Mouse (Mus musculus): ENCODE results near the gene Pxdc1. TPM values are rescaled to one million over a fixed set of nuclear protein-coding genes. Genes with fewer than 3 reads are reported as not detected.

Pxdc1 gene
- 10 to 100 TPM; 17.7 to 18.3 TPM for total RNA-seq (2021)

DNA sequence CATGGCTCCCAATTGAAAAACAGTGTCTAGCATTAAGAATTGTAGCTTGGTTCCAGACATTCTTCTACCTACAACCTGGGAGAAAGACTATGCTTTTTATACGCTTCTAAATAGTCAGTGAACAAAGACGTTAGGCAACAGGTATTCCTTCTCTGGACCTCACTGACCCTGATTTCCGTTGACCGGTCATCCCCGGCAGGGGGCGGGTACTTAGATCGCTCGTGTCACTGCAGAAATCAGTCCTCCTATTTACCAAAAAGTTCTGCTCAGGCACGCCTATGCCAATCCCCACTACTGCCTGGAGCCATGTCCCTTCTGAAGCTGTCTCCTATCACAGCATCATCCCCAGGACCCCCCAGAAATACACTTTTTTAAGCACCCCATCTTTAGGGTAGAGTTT, at the start of gene Pxdc1:
TSS of gene Pxdc1 (minus strand) at position 96 of the 400 bp plus-strand sequence.
- no peak for DNase-seq

DNA sequence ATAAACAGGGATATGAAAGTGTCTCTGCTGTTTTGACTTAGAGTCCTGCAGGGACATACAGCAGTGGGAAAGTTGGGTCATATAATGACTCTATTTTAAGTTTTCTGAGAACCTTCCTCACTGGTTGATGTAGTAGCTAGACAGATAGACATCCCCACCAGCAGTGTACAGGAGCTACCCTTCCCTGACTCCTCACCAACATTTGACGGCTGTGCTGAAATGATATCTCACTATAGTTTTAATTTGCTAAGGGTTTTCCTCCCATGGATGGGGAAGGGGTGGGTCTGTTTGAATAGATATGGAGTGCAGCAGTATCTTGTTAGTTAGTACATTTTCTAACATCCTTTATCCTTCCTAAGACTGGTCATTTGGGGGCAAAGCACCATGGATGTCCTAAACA, 47.3 kb upstream of the Pxdc1 start:
- DNase-seq, result no peak

DNA sequence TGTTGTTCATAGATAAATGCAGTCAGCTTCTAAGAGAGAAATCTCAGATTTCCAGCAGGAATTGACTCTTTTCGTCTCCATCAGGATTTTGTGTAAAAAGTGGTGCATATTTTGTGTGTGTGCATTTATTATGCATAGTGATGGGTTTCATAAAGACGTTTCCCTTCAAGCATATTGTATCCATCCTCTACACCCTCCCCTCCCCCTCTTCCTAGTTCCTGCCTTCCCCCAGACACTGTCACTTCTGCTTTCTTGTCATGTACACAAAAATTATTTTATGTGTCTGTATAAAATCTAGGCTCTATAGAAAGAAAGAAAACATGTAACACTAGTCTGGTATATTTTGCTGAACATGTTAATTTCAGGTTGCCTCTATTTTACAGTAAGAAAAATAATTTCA, 46.8 kb upstream of the Pxdc1 start:
- no peak for DNase-seq

DNA sequence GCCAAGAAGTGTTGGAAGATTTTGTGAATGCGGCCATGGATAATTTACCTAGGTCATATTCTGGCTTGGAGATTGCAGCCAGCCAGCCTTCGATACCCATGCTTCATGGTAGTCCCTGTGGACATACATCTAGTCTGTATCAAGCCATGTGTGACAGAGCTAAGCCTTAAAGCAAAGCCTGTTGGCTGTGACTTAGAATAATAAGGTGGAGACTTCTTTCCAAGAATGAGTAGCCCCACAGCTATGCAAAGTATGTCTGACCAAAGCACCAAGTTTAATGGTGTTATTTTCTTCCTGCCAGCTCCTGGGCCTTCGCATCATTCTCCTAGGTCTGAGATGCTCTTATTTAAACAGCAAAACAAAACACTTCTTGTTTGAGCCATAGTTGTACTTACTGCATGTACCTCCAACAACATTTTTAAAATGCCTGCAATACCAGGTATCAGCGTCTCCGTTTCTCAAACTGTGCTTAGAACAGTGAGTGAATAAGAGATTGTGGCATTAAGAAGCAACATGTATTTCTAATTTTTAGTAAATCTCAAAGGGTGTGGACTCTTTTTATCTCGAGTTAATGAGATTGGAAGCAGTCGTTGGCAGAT, 43.5 kb upstream of the Pxdc1 start:
- no peak for DNase-seq

DNA sequence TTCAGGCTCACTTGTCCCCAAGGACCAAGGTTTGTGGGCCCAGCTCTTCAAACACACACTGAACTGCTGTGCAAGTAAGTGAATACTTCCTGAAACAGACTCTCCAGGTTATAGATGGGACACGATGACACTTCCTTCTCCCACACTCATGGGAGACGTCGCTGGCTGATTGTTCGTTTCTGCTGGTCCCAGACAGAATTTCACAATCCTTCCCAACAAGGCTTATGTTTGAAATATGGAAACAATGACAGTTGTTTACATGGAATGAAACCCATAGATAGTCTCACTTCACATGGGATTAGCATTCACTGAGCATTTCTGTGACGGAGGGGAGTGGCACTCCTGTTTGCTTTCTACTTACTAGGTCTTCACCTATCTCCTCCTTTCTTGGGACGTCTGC, 39.8 kb upstream of the Pxdc1 start:
- no peak for DNase-seq

DNA sequence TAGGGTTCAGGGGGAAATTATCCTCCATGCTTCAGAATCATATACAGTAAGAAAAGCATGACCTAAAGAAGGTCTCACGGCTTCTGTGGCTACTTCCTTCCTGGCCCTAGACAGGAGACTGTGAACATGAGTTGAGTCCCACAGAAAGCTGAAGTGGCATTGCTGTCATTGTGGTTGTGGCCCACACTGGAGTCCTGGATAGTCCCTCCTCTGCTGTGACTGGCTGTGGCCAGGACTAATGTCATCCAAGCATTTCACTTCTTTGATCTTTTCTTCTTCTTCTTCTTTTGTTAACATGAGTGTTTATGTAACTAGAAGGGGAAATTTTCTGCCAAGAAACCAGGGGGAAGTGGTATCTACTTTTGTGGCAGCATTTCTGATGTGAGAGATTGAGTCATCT, 37.8 kb upstream of the Pxdc1 start:
- no peak for DNase-seq

DNA sequence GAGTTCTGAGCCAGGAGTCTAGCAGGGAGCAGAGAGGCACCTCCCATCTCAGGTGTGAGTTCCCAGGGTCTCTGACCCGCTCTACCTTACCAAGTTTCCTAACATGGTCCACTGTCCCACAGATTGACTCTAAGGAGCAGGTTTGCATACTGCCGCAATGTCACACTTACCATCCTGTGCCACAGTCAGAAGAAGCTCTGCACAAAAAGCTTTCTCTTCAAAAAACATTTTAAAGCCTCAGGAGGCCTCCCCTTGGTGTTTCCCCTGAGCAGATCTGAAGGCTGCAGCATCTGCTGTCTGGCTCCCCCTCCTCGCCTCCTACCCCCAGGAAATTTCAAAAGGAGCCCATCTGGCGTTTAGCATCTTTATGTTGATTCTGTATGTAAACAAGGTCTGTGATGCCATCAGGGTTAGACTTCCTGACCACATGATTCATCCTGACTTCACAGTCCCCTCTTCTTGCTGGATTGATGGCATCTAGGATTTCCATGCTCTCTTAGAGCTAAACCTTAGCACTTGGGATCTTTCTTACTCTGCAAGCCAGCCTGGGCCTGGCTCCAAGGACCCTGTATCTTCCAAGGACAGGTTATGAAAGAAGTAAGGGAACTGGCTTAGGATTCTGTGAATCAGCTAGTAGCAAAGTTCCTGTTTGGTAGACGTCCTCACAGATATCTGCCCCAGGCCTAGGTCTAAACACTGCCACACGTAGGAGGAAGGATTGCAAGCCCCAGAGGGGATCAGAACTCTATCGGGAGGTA, 31.9 kb upstream of the Pxdc1 start:
- no peak for DNase-seq

DNA sequence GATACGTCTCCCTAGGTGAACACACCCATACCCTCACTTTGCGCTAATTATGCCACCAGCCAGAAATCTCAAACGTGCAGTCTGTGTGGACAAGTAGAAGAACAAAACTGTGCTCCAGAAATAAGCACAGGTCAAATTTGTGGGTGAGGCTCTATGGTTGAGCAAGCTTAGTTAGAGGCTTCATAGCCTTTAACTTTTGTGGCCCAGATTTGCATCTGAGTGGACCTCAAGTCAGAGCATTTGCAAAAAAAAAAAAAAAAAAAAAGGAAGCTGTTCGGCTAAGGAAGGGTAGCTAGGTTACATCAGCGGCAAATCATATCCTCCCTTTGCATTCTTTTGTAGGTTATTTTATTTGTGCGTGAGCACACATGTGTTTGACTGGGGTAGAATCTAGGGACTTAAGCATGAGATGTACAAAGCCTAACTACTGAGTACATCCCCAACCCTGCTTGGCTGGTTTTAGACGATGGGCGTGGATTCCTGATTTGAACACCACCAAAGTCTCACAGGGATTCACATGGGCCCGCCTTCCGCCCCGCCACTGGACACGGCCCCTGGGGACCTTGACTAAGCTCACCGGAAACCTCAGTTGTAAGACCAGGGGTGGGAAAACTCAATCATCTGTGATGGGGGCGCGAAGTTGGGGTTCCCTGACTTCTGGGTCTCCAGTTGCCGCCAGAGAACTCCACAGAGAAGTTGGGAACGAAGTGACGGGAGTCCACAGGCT, 30.6 kb upstream of the Pxdc1 start:
- no peak for DNase-seq

DNA sequence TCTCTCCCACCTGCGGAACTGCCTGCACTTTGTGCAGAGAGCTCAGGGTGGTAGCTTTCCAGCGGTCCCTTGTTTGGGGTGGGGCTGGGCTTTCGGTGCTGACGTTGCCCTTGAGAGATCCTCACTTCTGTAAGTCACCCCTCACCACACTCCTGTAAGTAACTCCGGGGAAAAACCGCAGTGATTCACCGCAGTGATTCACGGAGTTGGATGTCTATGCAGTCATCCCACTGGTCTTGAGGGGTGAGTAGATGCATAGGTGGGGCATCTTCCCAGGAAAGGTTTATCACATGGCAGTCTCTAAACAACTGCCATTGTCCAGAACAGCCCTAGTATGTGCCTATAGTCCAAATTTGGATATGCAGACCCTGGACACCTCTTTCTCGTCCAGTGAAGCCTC, 30.0 kb upstream of the Pxdc1 start:
- DNase-seq, result no peak

DNA sequence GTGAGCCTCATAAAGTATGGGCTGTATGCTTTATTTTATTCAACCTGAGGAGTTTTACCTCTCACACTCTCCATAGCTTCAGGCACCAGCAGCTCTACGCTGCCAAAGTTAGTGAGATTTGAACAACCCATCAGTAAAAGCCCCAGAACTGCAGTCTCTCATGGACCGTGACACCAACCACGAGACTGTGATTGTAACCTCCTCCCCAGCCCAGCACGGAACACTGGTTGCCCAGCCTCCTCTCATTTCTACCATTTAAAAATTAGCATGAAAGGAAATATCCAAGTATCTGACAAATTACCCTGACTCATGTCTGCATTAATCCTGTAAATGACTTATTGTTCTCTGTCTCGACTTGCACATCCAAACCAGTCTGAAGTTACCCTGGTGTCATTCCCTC, 23.2 kb upstream of the Pxdc1 start:
- no peak for DNase-seq

DNA sequence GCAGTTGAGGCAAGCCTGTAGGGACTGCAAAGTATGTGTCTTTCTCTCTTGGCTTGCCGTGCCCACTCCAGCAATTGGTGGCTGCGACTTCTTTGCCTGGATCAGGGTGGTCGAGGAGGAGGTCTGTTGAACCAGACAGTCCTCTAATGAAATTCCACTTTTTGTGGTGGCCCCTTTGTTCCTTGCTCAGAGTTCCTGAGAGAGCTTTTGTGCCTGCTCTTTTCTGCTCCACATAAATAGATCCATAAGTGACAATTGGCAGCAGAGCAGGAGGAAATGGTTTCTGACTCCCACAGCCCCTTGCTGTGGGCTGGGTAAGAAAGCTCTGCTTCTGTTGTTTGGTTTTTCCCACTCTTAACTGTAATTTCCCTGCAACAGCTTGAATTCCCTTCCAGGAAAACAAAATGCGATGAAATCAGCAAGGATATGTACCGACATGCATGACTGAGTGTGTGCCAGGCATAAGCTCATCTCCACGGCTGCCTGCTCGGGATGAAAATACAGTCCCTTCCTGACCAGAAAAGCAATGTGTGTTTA, 22.6 kb upstream of the Pxdc1 start:
- DNase-seq, result no peak

DNA sequence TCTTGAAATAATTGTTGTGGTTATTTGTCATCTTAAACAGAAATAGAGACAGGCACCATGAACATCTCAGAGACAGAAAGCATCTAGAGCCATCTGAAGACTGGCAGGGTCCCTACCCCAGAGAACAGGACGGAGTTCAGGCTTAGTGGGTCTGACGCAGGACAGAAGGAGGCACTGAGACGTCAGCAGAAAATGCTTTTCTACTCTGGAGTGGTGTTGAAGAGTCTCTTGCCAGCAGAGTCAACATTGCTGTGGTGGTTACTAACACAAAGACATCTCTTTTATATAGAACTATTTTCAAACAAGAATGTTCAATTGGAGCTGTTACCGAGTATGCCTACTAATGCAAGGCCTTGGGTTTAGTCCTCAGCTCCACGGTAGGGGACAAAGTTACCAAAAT, 20.1 kb upstream of the Pxdc1 start:
- DNase-seq, result no peak

DNA sequence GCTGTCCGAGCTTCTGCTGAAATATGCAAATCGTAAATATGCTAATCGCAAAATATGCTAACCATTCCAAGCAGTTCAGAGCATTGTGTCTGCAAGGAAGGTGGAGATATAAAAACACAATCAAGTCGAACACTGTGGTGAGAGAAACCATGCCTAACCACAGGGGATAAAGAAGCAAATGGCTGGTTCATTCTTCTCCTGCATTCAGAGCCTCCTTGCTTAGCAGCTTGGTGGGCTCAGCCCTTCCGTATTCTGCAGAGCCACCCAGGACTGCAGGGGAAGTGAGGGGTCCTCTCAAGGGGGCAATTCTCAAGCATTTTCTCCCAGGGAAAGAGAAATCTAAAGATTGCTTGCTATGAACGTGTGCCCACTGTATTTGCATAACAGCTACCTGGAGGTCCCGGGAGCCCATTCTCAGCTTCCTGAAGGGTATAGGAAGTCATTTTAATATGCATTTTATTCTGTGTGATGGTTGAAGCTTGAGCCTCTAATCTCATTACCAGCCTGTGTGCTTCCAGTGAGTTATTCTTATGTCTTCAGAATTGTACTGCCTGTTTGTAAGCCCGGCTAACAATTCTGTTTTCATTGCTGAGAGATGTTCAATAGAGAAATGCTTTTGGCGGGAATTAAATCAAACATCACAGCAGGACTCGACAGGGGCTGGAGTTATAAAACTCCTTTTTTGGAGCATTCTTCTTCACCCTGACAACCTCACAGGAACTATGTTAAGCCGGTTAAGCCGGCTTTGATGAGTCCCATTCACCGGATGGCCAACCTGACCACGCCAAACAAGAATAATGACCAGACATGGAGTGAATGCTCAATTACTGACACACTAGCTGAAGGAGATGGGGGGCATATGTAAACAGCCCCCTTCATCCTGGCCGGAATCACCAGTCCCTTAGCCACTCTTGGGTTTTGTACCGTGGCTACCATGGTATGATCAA, 16.9 kb upstream of the Pxdc1 start:
- no peak for DNase-seq

DNA sequence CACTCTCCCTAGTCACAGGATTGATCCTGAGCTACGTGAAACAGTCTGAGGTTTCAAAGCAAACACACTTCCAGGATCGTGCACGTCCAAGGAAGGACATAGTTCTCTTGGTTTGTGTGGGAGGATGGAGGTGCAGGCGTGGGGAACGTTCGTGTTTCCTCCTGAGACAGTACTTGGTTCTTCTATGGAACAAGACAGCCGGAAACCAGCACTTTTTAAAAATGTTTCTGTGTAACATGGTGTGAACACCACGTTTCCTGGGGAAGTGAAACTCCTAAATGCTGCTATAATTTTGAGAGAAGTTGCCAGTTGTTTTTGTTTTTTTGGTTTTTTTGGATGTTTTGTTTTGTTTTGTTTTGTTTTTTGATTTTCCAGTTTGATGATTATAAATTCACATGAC, 13.9 kb upstream of the Pxdc1 start:
- DNase-seq, result no peak

DNA sequence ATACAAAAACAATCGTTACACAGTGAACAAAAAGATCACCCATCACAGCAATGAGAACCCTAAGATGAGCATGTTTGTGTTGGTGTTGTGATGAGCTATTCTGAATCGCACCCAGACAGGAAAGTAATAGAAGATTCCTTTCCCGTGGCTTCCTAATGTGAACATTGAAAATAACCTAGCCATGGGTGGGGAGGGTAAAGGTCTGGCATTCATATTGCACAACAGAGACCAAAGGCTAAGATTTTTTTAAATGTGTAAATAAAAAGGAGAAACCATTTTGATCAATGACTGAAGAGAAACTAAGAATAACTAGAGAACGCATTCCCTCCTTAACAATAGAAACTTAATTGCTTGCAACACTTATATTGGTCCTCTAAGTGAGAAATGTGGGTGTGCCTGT, 11.8 kb upstream of the Pxdc1 start:
- DNase-seq, result no peak

DNA sequence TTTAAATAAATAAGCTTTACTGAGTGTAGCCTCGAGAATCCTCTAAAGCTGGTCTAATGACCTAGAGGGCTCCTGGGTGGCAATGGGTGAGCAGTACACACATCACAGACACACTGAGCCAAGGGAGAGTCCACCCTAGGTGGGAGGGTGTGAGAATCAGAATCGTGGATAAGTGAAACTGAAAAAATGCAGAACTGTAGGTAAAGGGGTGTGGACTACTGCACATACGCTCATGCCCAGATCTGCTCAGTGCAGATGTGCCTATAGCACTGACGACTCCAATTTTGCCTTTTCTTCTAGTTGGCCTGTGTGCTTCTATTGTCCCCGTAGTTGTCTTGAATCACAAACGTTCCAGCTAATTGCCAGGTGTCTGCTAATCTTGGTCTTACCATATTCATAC, 10.5 kb upstream of the Pxdc1 start:
- DNase-seq, result no peak

DNA sequence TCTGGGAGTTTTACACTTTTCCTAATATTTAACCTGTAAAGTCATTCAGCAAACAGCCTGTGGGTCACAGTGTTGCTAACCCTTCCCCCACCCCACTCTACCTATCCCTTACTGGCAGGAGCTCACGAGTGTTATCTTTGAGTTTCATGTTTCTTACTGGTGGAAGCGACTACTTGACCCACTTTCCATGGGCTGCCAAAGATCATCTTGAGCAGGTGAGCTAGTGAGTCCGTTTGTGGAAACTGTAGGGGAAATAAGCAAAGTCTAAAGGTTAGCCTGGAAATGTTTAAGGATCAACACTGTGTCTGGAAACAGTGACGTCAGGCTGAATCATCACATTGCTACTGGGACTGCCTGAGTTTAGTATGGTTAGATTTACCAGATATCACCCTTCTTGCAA, 6.2 kb upstream of the Pxdc1 start:
- no peak for DNase-seq

DNA sequence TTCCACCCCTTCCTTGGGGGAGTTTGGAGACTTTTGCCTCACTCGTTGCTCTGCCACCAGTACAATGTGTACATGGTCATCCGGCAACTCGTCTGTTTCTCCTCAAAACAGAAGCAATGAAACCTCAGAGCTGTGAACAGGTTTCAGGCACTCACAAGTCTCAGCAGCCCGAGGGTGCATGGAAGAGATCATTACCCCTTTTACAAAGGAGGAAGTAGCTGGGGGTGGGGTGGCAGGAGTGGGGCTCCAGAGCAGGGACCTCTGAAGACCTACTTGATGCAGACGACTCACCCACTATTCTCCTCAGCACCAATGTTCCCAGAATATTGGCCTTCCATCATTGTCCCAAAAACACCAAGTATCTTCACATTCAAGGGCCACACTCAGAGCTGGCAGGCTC, 3.1 kb upstream of the Pxdc1 start:
- no peak for DNase-seq

DNA sequence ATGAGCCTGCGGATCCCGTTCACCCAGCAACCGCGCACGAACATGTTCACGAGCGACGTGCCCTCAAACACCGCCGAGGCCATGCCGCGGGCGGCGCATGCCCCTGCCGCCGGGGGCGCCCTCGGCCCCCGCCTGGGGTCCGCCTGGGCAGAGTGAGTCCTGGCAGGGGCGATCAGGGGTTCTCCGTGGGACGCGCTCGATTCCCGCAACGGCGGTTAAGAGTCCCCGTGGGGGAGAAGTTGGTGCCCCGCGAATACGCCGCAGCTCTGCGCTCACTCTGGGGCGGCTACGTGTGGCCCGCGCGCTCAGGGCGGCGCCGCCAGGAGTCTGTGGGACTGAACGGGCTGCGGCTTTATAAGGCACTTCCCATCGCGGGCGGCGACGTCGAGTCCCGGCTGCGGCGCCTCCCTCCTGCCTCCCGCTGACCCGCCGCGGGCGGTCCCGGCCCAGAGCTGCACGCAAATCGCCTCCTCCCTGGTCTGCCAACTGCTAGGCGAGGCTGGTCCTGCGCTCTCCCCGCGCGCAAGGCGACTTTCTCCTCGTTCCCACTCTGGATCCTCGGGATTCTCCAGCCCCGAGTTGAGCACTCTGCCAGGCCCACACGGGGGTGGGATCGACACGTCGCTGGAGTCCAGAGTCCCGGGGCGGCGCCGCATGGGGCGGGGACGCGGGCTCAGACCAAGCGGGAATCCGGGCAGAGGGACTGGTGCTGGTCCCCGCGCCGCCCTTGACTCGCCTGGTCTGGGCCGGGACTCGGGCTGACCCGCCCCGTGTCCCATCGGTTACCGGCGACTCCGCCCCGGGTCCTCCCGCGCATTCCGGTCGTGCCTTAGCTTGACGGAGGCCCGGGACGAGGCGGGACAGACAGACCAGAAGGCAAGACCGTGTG, 689 bp downstream of the Pxdc1 start:
- peak; percentile 48 to 52 for DNase-seq

DNA sequence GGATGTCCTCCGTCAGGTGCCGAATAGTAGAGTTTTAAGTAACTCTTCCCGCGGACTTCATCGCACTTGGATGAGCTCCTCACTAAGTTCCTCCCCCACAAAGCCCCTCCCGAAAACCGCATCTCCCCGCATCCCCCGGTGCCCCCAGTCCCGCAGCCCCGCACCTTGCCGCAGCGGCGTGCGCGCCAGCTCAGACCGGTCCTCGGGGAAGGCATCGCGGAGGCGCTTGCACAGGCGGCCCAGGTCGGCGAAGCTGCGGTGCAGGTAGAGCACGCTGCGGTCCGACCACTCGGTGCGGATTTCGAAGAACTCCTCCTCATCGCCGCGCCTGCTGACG, 1.3 kb downstream of the Pxdc1 start:
- DNase-seq, result no peak

DNA sequence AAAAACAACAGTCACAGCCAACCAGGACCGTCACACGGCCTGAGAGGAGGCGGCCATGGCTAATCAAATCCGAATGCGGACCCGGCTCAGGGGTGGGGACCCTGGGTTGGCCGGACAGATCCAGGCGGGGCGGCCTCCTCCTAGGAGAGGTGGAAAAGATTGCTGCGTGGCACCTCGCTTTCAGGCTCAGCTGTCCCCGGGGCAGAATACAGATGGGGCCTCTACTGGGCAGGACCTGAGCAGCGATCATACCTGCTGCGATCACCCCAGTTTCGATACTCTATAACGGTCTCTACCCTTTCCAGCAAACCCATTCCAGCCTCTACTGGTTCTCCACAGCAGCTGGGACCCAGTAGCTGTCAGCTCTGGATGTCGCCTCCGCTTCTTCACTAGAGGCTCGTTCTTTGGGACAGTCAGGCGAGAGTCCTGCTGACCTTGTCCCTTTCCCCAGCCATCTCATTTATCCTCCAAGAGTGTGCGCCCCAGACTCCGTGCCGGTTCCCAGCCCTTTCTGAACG, 1.8 kb downstream of the Pxdc1 start:
- DNase-seq, result no peak
